Mouse (Mus musculus) G1E (cell line): ENCODE data around the gene Ttc16.

ENCODE experiments used
- CTCF ChIP-seq: IDR thresholded peaks from 2 replicates; pipeline ENCODE4 v1.5.1; 2012; ENCODE audit warnings: low read depth, low read length, inconsistent platforms, mixed read lengths
- GATA1 ChIP-seq: IDR thresholded peaks from 2 replicates; pipeline ENCODE4 v1.6.1; 2012; ENCODE audit warnings: borderline replicate concordance, low read length, inconsistent platforms, mixed read lengths
- GATA2 ChIP-seq: IDR thresholded peaks from 2 replicates; pipeline ENCODE4 v1.6.1; 2012; ENCODE audit warnings: low read depth, low read length, inconsistent platforms, borderline replicate concordance
- POLR2AphosphoS5 ChIP-seq: IDR thresholded peaks from 2 replicates; pipeline ENCODE4 v1.6.1; 2012; ENCODE audit warnings: low read depth, low read length, inconsistent platforms; ENCODE audit not compliant: insufficient replicate concordance
- TAL1 ChIP-seq: conservative IDR thresholded peaks from 2 replicates; pipeline ENCODE4 v1.6.1; 2012; ENCODE audit warnings: low read depth, low read length, inconsistent platforms, mixed read lengths

GRCm38 (mm10) chr2:32779714-32780113 lies 4.3 kb upstream of the Ttc16 start:
- no peak for TF ChIP-seq CTCF
- no peak for TF ChIP-seq GATA1
- no peak for TF ChIP-seq GATA2
- TF ChIP-seq POLR2AphosphoS5: no peak
- no peak for TF ChIP-seq TAL1
